Mouse (Mus musculus) gastrocnemius, postnatal 14 days (tissue): ENCODE data around the gene Fbxl19. TPM values are rescaled to one million over a fixed set of nuclear protein-coding genes. Genes with fewer than 3 reads are reported as not detected.
A peak's percentile ranks its signal among the peaks of the same experiment; 100 is the strongest.

Experiments used
- DNase-seq: peaks from one replicate; pipeline ENCODE4 v3.0.0; 2021; ENCODE audit warnings: mixed read lengths
- intact Hi-C: fragments of 180-260 bp; cut with DNase I; formaldehyde crosslinking; loops from one replicate; pipeline ENCODE4 v1.15.1; 2025; ENCODE audit warnings: low total_unique reads
- total RNA-seq, 2 experiments: library from RNA; stranded (reverse); gene quantifications; 2 replicates each; pipeline ENCODE4 v1.2.3; 2021

Fbxl19 gene
- total RNA-seq, 2 experiments from 2014 or later, result 2.4 to 3.1 TPM

- DNase-seq, result no peak
- intact Hi-C loops, result no loop called here
Observed at GRCm38 (mm10) chr7:127778350-127778749, 34.0 kb downstream of the Fbxl19 start.

GRCm38 (mm10) chr7:127785308-127785707, 41.0 kb downstream of the Fbxl19 start, which contains the start of gene Gm49388:
TSS of gene Gm49388 (plus strand) at chr7:127785608.
- DNase-seq, result no peak
- intact Hi-C loops, result loop anchor here (5.0 kb wide), 1 partner anchor 82 kb away; no protein-coding TSS in a partner anchor

- intact Hi-C loops, result loop anchor here (5.0 kb wide), 1 partner anchor 140 kb away; no protein-coding TSS in a partner anchor
- DNase-seq, result peak; percentile 3
Observed at GRCm38 (mm10) chr7:127797076-127797845, 52.9 kb downstream of the Fbxl19 start.

- DNase-seq, result peak; percentile 4
- intact Hi-C loops, result loop anchor here (5.0 kb wide), 1 partner anchor 139 kb away; no protein-coding TSS in a partner anchor
Observed at GRCm38 (mm10) chr7:127798591-127798990, 54.2 kb downstream of the Fbxl19 start.

- DNase-seq, result no peak
- intact Hi-C loops, result loop anchor here (5.0 kb wide), 1 partner anchor 138 kb away; no protein-coding TSS in a partner anchor
Observed at GRCm38 (mm10) chr7:127799211-127799610, 54.9 kb downstream of the Fbxl19 start.

- intact Hi-C loops, result loop anchor here (5.0 kb wide), 1 partner anchor 138 kb away; no protein-coding TSS in a partner anchor
- no peak for DNase-seq
Observed at GRCm38 (mm10) chr7:127799738-127800137, 55.4 kb downstream of the Fbxl19 start.

- intact Hi-C loops, result no loop called here
- DNase-seq, result peak; percentile 94
Observed at GRCm38 (mm10) chr7:127800435-127801009, 56.2 kb downstream of the Fbxl19 start, which contains the start of gene Hsd3b7. TSS of gene Hsd3b7 (plus strand) at chr7:127800604.

GRCm38 (mm10) chr7:127801010-127801621, 56.8 kb downstream of the Fbxl19 start:
- intact Hi-C loops, result no loop called here
- no peak for DNase-seq

- DNase-seq, result no peak
- intact Hi-C loops, result no loop called here
Observed at GRCm38 (mm10) chr7:127802313-127802712, 58.0 kb downstream of the Fbxl19 start.

- no peak for DNase-seq
- intact Hi-C loops, result no loop called here
Observed at GRCm38 (mm10) chr7:127808821-127809220, 64.5 kb downstream of the Fbxl19 start.

GRCm38 (mm10) chr7:127809846-127810245, 65.5 kb downstream of the Fbxl19 start:
- DNase-seq, result no peak
- intact Hi-C loops, result no loop called here

GRCm38 (mm10) chr7:127810650-127811049, 66.3 kb downstream of the Fbxl19 start:
- intact Hi-C loops, result no loop called here
- DNase-seq, result no peak

GRCm38 (mm10) chr7:127811240-127811639, 66.9 kb downstream of the Fbxl19 start:
- DNase-seq, result no peak
- intact Hi-C loops, result no loop called here

- intact Hi-C loops, result no loop called here
- no peak for DNase-seq
Observed at GRCm38 (mm10) chr7:127812292-127812691, 67.9 kb downstream of the Fbxl19 start.

- intact Hi-C loops, result no loop called here
- no peak for DNase-seq
Observed at GRCm38 (mm10) chr7:127813821-127814220, 69.5 kb downstream of the Fbxl19 start.

- intact Hi-C loops, result no loop called here
- DNase-seq, result peak; percentile 82
Observed at GRCm38 (mm10) chr7:127814241-127814921, 70.0 kb downstream of the Fbxl19 start.

- no peak for DNase-seq
- intact Hi-C loops, result no loop called here
Observed at GRCm38 (mm10) chr7:127815116-127815665, 70.8 kb downstream of the Fbxl19 start.

- peak; percentile 73 for DNase-seq
- intact Hi-C loops, result no loop called here
Observed at GRCm38 (mm10) chr7:127815954-127816821, 71.8 kb downstream of the Fbxl19 start.
